Mouse (Mus musculus): ENCODE results near the gene Neil3. TPM values are rescaled to one million over a fixed set of nuclear protein-coding genes. Genes with fewer than 3 reads are reported as not detected.

The Neil3 gene
- total and polyA plus RNA-seq, 2 experiments from 2014 or later: 1.8 to 5.1 TPM

GRCm38 (mm10) chr8:53619196-53619595 lies 19.7 kb downstream of the Neil3 start:
- no peak overlapping the region for H3K4me2 ChIP-seq (ENCODE audit: low read depth, low read length)
- 96% methylated on average over 3 of the region's 3 CpGs for WGBS

GRCm38 (mm10) chr8:53614288-53614646 lies 24.6 kb downstream of the Neil3 start:
- no peak overlapping the region for H3K9ac ChIP-seq (replicated peaks; ENCODE audit: low read length)
- no peaks in the 10 kb centered on the region for H3K36me3 ChIP-seq (ENCODE audit: insufficient read depth, low read length)
- no peaks in the 10 kb centered on the region for H3K9me3 ChIP-seq (ENCODE audit: low read length)
- no peaks in the 10 kb centered on the region for H3K4me1 ChIP-seq (ENCODE audit: insufficient read depth, low read length)
- ATAC-seq (no peak), DNase-seq (ENCODE audit: low spot score) (no peak)
- H3K27me3 ChIP-seq (ENCODE audit: insufficient read depth, low read length): no peaks in the 10 kb centered on the region
- no peak overlapping the region for H3K27ac ChIP-seq
- no peak overlapping the region for H3K4me3 ChIP-seq (ENCODE audit: low read length)
- TF ChIP-seq CTCF (IDR thresholded peaks at IDR 0.05; ENCODE audit: low read depth): no peak
- no peak overlapping the region for H3K4me2 ChIP-seq (ENCODE audit: low read depth, low read length)
- 72% methylated on average over 8 of the region's 8 CpGs for WGBS

More at GRCm38 (mm10) chr8:53619196-53619595, 19.7 kb downstream of the Neil3 start:
- Histone ChIP-seq H3K4me3 (ENCODE audit: low read length) (no peak overlapping the region), H3K4me1 (ENCODE audit: insufficient read depth, low read length) (no peaks in the 10 kb centered on the region), H3K9ac (replicated peaks; ENCODE audit: low read length) (no peak overlapping the region), H3K27ac (no peak overlapping the region), H3K36me3 (ENCODE audit: insufficient read depth, low read length) (no peaks in the 10 kb centered on the region), H3K27me3 (ENCODE audit: insufficient read depth, low read length) (no peaks in the 10 kb centered on the region), H3K9me3 (ENCODE audit: low read length) (no peaks in the 10 kb centered on the region)
- DNase-seq (ENCODE audit: low spot score) (no peak), ATAC-seq (no peak)
- no peak for TF ChIP-seq CTCF (IDR thresholded peaks at IDR 0.05; ENCODE audit: low read depth)

GRCm38 (mm10) chr8:53613577-53614287 lies 25.1 kb downstream of the Neil3 start:
- ATAC-seq (no peak), DNase-seq (ENCODE audit: low spot score) (no peak)
- Histone ChIP-seq H3K27ac (no peak overlapping the region), H3K4me3 (ENCODE audit: low read length) (no peak overlapping the region), H3K9ac (replicated peaks; ENCODE audit: low read length) (no peak overlapping the region), H3K4me2 (ENCODE audit: low read depth, low read length) (no peak overlapping the region), H3K36me3 (ENCODE audit: insufficient read depth, low read length) (no peaks in the 10 kb centered on the region), H3K4me1 (ENCODE audit: insufficient read depth, low read length) (no peaks in the 10 kb centered on the region), H3K9me3 (ENCODE audit: low read length) (no peaks in the 10 kb centered on the region), H3K27me3 (ENCODE audit: insufficient read depth, low read length) (no peaks in the 10 kb centered on the region)
- WGBS: 96% methylated on average over 7 of the region's 7 CpGs
- no peak for TF ChIP-seq CTCF (IDR thresholded peaks at IDR 0.05; ENCODE audit: low read depth)

GRCm38 (mm10) chr8:53612297-53612696 lies 26.6 kb downstream of the Neil3 start:
- DNase-seq (ENCODE audit: low spot score) (no peak), ATAC-seq (no peak)
- TF ChIP-seq CTCF (IDR thresholded peaks at IDR 0.05; ENCODE audit: low read depth): peak; percentile 34
- 74% methylated on average over 7 of the region's 7 CpGs for WGBS
- H3K4me3 ChIP-seq (ENCODE audit: low read length): no peak overlapping the region
- no peaks in the 10 kb centered on the region for H3K4me1 ChIP-seq (ENCODE audit: insufficient read depth, low read length)
- no peak overlapping the region for H3K27ac ChIP-seq
- no peaks in the 10 kb centered on the region for H3K36me3 ChIP-seq (ENCODE audit: insufficient read depth, low read length)
- H3K27me3 ChIP-seq (ENCODE audit: insufficient read depth, low read length): no peaks in the 10 kb centered on the region
- H3K9me3 ChIP-seq (ENCODE audit: low read length): no peaks in the 10 kb centered on the region
- H3K4me2 ChIP-seq (ENCODE audit: low read depth, low read length): no peak overlapping the region
- H3K9ac ChIP-seq (replicated peaks; ENCODE audit: low read length): no peak overlapping the region

- 39% methylated on average over 3 of the region's 3 CpGs for WGBS
- peak; percentile 48 for DNase-seq (ENCODE audit: low spot score)
Observed at GRCm38 (mm10) chr8:53607040-53607439, 31.8 kb downstream of the Neil3 start.

GRCm38 (mm10) chr8:53604906-53605305 lies 34.0 kb downstream of the Neil3 start:
- Histone ChIP-seq H3K27ac (no peak overlapping the region), H3K27me3 (ENCODE audit: insufficient read depth, low read length) (no peaks in the 10 kb centered on the region), H3K4me2 (ENCODE audit: low read depth, low read length) (no peak overlapping the region), H3K36me3 (ENCODE audit: insufficient read depth, low read length) (no peaks in the 10 kb centered on the region), H3K4me3 (ENCODE audit: low read length) (no peak overlapping the region), H3K9ac (replicated peaks; ENCODE audit: low read length) (no peak overlapping the region), H3K9me3 (ENCODE audit: low read length) (no peaks in the 10 kb centered on the region), H3K4me1 (ENCODE audit: insufficient read depth, low read length) (no peaks in the 10 kb centered on the region)
- DNase-seq (ENCODE audit: low spot score): no peak
- 95% methylated on average over 5 of the region's 5 CpGs for WGBS
- TF ChIP-seq CTCF (IDR thresholded peaks at IDR 0.05; ENCODE audit: low read depth): no peak
- ATAC-seq: no peak

More at GRCm38 (mm10) chr8:53607040-53607439, 31.8 kb downstream of the Neil3 start:
- Histone ChIP-seq H3K4me2 (ENCODE audit: low read depth, low read length) (no peak overlapping the region), H3K9ac (replicated peaks; ENCODE audit: low read length) (no peak overlapping the region), H3K4me3 (ENCODE audit: low read length) (no peak overlapping the region), H3K27ac (no peak overlapping the region), H3K4me1 (ENCODE audit: insufficient read depth, low read length) (no peaks in the 10 kb centered on the region), H3K9me3 (ENCODE audit: low read length) (no peaks in the 10 kb centered on the region), H3K36me3 (ENCODE audit: insufficient read depth, low read length) (no peaks in the 10 kb centered on the region), H3K27me3 (ENCODE audit: insufficient read depth, low read length) (no peaks in the 10 kb centered on the region)
- peak; percentile 82 for TF ChIP-seq CTCF (IDR thresholded peaks at IDR 0.05; ENCODE audit: low read depth)
- ATAC-seq: no peak

- no peak for DNase-seq (ENCODE audit: low spot score)
- Histone ChIP-seq H3K36me3 (ENCODE audit: insufficient read depth, low read length) (no peaks in the 10 kb centered on the region), H3K27me3 (ENCODE audit: insufficient read depth, low read length) (no peaks in the 10 kb centered on the region), H3K9ac (replicated peaks; ENCODE audit: low read length) (no peak overlapping the region), H3K27ac (no peak overlapping the region), H3K4me1 (ENCODE audit: insufficient read depth, low read length) (no peaks in the 10 kb centered on the region), H3K9me3 (ENCODE audit: low read length) (no peaks in the 10 kb centered on the region), H3K4me3 (ENCODE audit: low read length) (no peak overlapping the region), H3K4me2 (ENCODE audit: low read depth, low read length) (no peak overlapping the region)
- no peak for ATAC-seq
- no peak for TF ChIP-seq CTCF (IDR thresholded peaks at IDR 0.05; ENCODE audit: low read depth)
- WGBS: 94% methylated on average over 4 of the region's 4 CpGs
Observed at GRCm38 (mm10) chr8:53603672-53604071, 35.2 kb downstream of the Neil3 start.

Measured in hindbrain, postnatal 0 days (tissue).